Mouse (Mus musculus) liver (tissue): ENCODE measurements around the gene Odc1.
"Not testable (repeated sequence)": the region's sequence is repeated elsewhere in the genome, so short reads cannot be mapped to it uniquely, and the experiment has no call there.

Experiments
- DNase-seq: peaks from one replicate; pipeline ENCODE4 v3.0.0-alpha.2; 2020; ENCODE audit warnings: mixed read lengths

Gene Odc1

GRCm38 (mm10) chr12:17544209-17545106, at the start of gene Odc1:
Gene Odc1, plus strand, starts transcription at chr12:17544794.
- DNase-seq, result peak; percentile 99

GRCm38 (mm10) chr12:17494809-17495208, 49.8 kb upstream of the Odc1 start:
- DNase-seq, result no peak

DNA sequence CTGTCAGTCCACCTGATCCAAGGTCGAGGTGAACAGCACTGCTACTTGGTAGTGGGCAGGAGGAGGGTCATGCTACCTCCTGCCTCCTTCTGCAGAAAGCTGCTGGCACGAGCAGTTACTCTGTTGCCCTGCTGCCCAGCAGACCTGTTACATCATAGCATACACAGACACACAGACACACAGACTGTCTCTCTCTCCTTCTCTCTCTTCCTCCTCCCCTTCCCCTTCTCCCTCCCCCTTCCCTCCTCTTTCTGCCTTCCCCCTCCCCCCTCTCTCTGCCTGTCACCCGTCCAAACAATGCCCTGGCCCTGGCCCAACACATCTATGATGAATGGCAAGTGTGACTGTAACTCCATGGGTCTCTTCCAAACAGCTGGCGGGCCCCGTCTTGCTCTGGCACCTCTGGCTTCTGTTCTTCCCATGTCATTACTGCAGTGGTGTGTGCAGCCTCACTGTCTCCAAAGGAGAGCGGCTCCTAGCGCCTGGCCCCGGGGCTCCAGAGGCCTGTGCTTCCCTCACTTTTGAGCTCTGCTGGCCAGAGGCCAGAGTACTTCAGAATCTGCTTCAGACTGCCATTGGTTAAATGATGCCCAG, 48.6 kb upstream of the Odc1 start:
- peak; percentile 30 for DNase-seq

DNA sequence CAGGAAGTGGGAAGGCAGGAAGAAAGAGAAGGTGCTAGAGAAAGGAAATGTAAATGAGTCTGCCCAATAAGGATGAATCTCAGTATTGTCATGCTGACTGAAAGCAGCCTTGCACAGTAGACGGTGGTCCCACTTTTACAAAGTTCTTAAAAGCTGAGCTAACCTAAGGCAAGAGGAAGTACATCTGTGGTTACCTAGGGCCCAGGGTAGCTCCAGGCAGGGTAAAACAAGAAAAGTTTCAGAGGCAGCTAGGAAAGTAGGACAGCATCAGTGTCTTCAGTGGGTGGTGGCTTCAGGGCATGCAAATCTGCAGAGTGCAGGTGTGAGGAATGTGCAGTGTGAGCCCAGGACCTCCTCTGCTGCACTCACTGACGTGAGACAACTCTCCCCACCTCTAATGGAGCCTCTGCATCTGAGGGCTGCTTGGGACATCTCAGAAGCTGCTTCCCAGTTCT, 38.9 kb upstream of the Odc1 start:
- DNase-seq, result no peak

DNA sequence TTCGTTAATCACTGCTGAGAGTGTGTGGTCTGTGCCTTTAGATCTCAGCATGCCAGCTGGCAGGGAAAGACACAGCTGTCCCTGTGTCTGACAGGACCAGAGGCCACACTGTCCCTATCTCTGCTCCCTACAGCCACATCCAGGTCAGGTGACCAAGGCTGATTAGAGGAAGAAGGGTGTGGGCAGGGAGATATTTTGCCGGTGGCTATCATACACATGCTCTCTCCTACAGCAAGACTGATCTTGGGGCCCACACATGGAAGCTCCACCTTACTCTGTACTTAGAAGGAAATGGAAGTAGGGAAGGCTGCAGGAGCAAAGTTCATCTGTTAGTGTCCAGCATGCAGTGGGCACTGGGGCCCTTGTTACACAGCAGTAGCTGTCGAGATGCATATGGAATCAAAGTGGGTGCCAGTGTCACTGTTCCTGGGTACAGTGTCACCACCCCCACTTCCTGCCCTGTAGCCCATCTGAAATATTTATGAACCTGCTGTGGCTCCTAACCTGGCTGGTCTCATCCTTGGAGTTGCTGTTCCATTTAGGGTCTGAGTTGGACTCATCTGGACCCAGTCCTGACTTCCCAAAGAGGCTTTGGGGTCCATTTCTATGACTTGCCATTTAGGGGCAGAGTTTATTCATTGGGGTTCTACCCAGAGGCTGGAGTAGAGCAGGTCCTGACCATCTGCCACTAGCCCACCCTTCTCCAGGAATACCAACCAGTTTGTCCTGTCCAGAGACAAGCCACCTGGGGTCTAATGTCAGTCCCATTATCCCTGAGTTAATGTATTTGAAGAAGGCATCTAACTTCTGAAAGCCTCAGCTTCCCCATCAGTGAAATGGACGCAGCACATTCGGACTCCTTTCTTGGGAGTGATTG, 38.2 kb upstream of the Odc1 start:
- peak; percentile 90 for DNase-seq

DNA sequence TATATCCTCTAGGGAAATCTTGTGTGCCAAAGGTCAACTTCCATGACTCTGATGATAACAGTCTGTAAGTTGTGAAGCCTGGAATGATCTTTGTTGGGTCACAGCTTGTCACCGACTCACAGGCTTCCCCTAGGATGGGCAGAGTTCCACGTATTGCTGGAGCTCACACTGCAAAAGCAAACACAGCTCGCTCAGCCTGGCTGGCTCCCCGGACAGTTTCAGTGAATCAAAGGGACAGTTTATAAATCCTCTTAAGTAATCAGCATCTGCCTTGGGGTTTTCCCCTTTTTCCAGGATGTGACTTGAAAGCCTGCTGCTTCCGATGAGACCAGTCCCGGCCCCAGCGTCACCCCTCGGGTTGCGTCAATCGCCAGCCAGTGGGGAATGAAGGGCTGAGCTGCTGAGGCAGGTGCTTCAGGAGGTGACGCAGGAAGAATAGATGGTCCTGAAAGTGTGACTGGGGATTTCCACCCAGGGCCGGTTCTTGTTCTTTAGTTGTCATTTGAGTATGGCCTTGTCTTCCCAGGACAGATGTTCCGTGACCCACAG, 37.5 kb upstream of the Odc1 start:
- peak; percentile 63 for DNase-seq

- no peak for DNase-seq
These were observed 35.3 kb upstream of the Odc1 start for GRCm38 (mm10) chr12:17509310-17509709.

DNA sequence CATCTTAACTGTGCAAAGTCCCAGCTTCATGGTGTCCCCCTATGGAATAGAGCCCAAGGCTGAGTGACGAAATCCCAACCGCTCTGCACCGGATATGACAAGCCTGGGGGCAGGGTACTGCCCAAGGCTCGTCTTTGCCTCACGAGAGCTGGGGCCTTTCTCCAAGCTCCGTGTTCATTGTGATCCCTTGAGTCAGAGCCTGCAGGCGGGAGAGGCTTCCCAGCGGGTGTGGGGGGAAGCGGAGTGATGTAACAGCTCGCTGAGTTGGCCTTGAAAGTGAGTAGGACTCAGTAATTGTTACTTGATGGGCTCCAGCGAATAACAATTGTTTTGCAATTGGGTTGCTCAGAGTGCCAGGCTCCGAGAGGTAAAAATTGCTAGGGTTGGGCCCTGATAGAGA, 34.4 kb upstream of the Odc1 start:
- peak; percentile 29 for DNase-seq

GRCm38 (mm10) chr12:17511019-17511418, 33.6 kb upstream of the Odc1 start:
- no peak for DNase-seq

DNA sequence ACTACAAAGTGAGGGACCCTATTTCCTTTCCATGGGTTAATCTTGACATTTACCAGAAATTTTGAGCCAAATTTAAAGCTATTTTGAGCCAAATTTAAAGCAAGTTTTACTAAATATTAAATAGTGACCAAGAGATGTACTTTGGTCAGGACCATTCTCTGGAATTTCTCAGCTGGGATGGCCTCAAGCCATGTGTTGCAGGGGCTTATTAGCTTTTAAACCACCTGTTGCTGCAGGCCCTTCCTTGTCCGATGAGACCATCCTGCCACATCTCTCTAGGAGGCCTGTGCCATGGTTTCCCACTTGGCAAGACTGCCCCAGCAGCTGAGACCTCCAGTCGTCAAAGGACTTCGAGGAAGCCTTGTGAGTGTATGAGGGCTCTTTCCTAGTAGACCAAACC, 15.4 kb upstream of the Odc1 start:
- DNase-seq, result no peak

DNA sequence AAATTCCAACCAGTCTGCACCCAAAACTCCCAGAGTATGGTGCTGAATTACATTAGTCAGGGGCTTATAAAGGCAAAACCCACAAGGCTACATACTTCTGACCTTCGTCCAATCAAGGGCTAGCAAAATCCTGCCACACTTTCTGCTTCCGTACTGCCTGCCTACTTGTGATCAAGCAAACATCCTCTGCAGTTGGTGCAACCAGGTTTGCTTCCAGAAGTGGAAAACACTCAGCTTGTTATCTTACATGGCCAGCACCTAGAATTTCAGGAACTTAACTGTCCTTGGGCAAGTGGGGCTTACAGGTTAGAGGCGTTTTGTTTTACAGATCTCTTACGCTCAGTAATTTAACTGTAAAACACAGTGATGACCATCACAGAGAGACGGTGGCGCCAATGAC, 14.9 kb upstream of the Odc1 start:
- DNase-seq, result peak; percentile 28

DNA sequence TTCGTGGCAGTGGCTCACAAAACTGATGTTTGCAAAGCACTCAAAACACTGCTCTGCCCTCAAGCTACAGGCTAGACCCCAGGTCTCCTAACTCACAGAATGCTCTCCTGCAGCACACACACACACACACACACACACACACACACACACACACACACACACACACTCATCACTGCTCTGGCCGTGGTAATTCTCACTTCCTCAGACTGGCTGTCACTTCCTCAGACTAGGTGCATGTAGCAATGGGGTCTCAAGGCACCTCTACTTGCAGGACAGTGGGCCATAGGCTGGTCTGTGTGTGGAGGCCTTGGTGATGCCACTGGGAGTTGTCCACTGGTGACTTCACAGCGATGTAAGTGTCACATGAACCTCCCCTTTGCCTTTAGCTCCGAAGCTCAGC, 13.8 kb upstream of the Odc1 start:
- no peak for DNase-seq

DNA sequence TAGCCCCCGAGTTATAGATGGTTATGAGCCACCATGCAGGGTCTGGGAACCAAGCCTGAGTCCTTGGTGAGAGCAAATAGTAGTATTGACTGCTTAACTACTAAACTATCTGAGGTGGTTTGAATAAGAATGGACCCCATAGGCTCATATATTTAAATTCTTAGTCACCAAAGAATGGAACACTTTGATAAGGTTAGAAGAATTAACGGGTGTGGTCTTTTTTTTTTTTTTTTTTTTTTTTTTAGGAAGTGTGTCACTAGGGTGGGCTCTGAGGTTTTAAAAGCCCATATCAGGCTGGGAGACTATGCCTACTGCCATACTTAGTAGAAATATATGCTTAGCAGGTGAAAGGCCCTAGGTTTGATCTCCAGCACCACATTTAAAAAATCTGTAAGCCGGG, 8.4 kb upstream of the Odc1 start:
- DNase-seq, result no peak

- DNase-seq, result peak; percentile 49
These were observed 7.4 kb upstream of the Odc1 start for GRCm38 (mm10) chr12:17537147-17537546.

DNA sequence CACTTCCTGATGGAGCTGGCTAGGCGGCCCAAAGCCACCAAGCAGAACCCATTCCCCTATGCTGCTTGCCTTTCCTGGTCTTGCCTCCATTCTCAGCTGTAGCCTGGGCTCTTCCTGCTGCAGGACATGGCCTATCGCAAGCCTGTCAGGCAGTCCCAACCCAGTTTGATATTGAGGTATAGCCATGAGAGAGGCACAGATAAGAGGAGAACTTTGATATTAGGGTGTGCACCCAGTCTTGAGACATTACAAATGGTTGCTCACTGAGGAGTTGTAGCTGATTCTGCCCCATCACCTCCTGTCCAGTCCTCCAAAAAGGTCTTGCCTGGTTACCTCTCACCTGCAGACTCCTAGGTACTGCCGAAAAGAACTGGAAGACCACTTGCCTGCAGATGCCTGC, 6.5 kb upstream of the Odc1 start:
- DNase-seq, result peak; percentile 86

GRCm38 (mm10) chr12:17539041-17539440, 5.6 kb upstream of the Odc1 start:
- DNase-seq, result peak; percentile 84

DNA sequence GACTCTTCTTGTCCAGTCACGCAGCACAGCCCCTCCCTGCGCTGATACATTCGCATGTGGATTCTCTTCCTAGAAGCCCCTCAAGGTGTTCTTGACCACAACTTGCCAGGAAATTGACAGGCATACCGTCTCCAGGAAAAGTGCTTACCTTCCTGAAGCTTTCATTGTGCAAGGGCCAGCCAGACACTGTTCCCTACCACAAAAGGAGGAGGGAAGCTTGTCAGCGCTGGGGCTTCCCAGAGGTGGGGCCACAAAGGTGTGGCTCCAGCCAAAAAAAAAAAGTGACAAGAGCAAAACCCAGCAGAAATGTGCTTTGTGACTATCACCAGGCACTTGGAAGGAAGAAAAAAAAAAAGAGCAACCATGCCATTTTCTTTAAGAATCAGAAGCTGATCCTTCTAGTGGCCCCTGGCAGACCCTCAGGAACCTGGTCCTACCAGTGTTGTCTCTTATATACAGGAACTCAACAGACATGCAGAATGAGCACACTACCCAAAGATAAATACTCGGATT, 4.5 kb upstream of the Odc1 start:
- DNase-seq, result peak; percentile 76

- no peak for DNase-seq
These were observed 545 bp downstream of the Odc1 start for GRCm38 (mm10) chr12:17545107-17545571.

DNA sequence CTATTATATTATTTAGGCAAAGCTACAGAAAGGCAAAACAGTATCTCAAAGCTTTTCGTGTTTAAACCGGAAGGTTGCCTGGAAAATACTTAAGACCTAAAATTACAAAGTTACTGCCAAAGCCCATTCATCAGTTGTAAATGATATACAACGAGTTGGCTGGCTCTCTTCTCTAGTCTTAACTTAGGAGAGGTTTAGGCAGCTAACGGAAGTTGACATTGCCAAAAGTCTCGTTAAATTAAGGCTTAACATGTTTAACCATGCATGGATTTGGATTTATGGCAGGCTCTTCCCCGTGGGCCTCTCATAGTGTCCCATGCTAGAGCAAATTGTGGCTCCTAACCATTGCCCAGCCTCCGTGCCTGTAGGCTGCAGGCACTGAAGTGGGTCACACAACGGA, 1.3 kb downstream of the Odc1 start:
- DNase-seq, result no peak

- not testable (repeated sequence) for DNase-seq
These were observed 3.0 kb downstream of the Odc1 start for GRCm38 (mm10) chr12:17547552-17547951.

DNA sequence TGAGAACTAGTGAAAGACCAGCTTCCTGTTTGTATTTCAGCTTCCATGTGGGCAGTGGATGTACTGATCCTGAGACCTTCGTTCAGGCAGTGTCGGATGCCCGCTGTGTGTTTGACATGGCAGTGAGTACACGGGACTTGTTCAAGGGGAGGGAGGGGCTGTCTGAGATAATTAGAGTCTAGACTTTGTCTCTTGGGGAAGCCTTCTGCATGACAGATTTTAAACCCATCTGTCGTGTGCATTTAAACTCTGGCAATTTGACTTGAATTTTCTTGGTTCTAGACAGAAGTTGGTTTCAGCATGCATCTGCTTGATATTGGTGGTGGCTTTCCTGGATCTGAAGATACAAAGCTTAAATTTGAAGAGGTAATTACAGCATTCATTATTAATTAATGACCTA, 3.9 kb downstream of the Odc1 start:
- no peak for DNase-seq

DNA sequence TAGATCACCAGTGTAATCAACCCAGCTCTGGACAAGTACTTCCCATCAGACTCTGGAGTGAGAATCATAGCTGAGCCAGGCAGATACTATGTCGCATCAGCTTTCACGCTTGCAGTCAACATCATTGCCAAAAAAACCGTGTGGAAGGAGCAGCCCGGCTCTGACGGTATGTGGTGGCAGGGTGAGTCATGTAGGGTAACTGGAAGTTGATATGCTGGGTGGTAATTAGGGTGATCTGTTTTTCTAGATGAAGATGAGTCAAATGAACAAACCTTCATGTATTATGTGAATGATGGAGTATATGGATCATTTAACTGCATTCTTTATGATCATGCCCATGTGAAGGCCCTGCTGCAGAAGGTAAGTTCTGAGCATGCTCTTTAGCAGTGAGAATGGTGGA, 4.8 kb downstream of the Odc1 start:
- DNase-seq, result not testable (repeated sequence)
